Mouse (Mus musculus) lung, embryonic 16.5 days (tissue): ENCODE data around the gene Vmn2r92. TPM values are rescaled to one million over a fixed set of nuclear protein-coding genes. Genes with fewer than 3 reads are reported as not detected.
"Not testable (repeated sequence)": the region's sequence is repeated elsewhere in the genome, so short reads cannot be mapped to it uniquely, and the experiment has no call there.

ENCODE experiments used
- ATAC-seq: fragments of 200-750 bp; cut with Nextera tagmentation; 2 replicates; pipeline ENCODE4 v1.8.0; 2017; ENCODE audit warnings: low read depth, mild to moderate bottlenecking, moderate library complexity
- H3K27ac ChIP-seq: fragments of 300-500 bp; sonication (generic); 2 replicates; pipeline ENCODE4 v1.5.1; 2014; ENCODE audit warnings: mild to moderate bottlenecking, control low read depth, low read length
- H3K27me3 ChIP-seq: fragments of 300-500 bp; sonication (generic); 2 replicates; pipeline ENCODE4 v1.6.1; 2014; ENCODE audit warnings: low read depth, low read length, mixed read lengths; ENCODE audit not compliant: control insufficient read depth, insufficient read depth
- H3K36me3 ChIP-seq: fragments of 300-500 bp; sonication (generic); 2 replicates; pipeline ENCODE4 v1.6.1; 2014; ENCODE audit warnings: low read length; ENCODE audit not compliant: control insufficient read depth, insufficient read depth
- H3K4me1 ChIP-seq: fragments of 300-500 bp; sonication (generic); replicated peaks from 2 replicates; pipeline ENCODE4 v1.6.1; 2014; ENCODE audit warnings: low read length, mixed read lengths; ENCODE audit not compliant: control insufficient read depth, insufficient read depth
- H3K4me2 ChIP-seq: fragments of 300-500 bp; sonication (generic); 2 replicates; pipeline ENCODE4 v1.6.1; 2014; ENCODE audit warnings: low read depth, low read length, control low read depth
- H3K4me3 ChIP-seq: fragments of 300-500 bp; sonication (generic); 2 replicates; pipeline ENCODE4 v1.5.1; 2014; ENCODE audit warnings: mild to moderate bottlenecking, low read length, control low read depth
- H3K9ac ChIP-seq: fragments of 300-500 bp; sonication (generic); 2 replicates; pipeline ENCODE4 v1.6.1; 2014; ENCODE audit warnings: low read length, control low read depth
- H3K9me3 ChIP-seq: fragments of 300-500 bp; sonication (generic); 2 replicates; pipeline ENCODE4 v1.6.1; 2016; ENCODE audit warnings: low read length; ENCODE audit not compliant: control insufficient read depth
- WGBS: fragments of 180-500 bp; shearing (Covaris S2); extraction: QIAGEN DNeasy Blood & Tissue Kit; methylation state at CpG from one replicate; pipeline ENCODE4 v1.1.7; 2014; 5-methylcytosine and 5-hydroxymethylcytosine counted together
- polyA plus RNA-seq: library from polyadenylated mRNA; unstranded; fragments of >200 nt; fragmentation: Nextera tagmentation; extraction: Ambion mirVana; gene quantifications from 2 replicates; pipeline ENCODE4 v1.2.1, GENCODE M21; 2015

Gene Vmn2r92
- polyA plus RNA-seq: not detected in 2 replicates

DNA sequence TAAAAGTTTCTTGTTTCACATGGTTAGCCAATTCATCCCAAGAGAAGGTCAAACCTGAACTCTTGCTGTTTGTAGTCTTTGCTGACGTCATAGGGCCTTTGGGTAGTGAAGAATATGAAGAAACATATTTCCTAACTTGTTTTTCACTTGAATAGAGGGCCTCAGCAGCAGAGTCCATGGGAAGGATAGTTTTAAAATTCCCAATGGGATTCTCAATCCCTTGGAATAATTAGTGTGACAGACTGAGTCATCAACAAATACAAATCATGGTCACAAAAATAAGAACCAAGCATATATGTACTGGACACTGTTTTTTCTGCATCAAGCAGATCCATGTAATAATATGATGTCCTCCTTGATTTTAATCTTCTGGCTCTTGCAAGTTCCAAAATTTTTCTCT lies at the start of gene Vmn2r92:
Gene Vmn2r92, plus strand, starts transcription at position 301 of the 400 bp plus-strand sequence.
- WGBS: 56% methylated on average over 1 of the region's 1 CpGs
- H3K27ac ChIP-seq, H3K4me2 ChIP-seq, H3K9me3 ChIP-seq, H3K27me3 ChIP-seq, H3K4me3 ChIP-seq, H3K9ac ChIP-seq, ATAC-seq, H3K4me1 ChIP-seq, H3K36me3 ChIP-seq: not testable (repeated sequence)

DNA sequence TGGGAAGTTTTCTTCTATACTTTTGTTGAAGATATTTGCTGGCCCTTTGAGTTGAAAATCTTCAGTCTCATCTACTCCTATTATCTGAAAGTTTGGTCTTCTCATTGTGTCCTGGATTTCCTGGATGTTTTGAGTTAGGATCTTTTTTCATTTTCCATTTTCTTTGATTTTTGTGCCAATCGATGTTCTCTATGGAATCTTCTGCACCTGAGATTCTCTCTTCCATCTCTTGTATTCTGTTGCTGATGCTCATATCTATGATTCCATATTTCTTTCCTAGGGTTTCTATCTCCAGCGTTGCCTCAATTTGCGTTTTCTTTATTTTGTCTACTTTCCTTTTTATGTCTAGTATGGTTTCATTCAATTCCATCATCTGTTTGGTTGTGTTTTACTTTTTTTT lies 49.4 kb upstream of the Vmn2r92 start:
- not testable (repeated sequence) for ATAC-seq, H3K4me3 ChIP-seq, H3K27ac ChIP-seq, H3K9me3 ChIP-seq, H3K4me2 ChIP-seq, H3K36me3 ChIP-seq, H3K4me1 ChIP-seq, H3K27me3 ChIP-seq, H3K9ac ChIP-seq
- 84% methylated on average over 3 of the region's 3 CpGs for WGBS

DNA sequence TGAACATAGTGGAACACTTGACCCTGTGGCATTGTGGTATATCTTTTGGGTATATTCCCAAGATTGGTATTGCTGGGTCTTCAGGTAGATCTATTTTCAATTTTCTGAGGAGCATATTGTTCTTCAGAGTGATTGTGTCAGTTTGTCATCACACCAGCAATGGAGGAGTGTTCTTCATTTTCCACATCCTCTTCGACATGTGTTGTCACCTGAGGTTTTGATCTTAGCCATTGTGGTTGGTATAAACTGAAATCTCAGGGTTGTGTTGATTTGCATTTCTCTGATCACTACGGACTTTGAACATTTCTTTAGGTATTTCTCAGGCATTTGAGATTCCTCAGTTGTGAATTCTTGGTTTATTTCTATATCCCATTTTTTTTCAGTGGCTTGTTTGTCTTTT lies 9.5 kb downstream of the Vmn2r92 start:
- ATAC-seq, H3K9me3 ChIP-seq, H3K4me3 ChIP-seq, H3K4me2 ChIP-seq, H3K4me1 ChIP-seq, H3K36me3 ChIP-seq, H3K27me3 ChIP-seq, H3K9ac ChIP-seq, H3K27ac ChIP-seq: not testable (repeated sequence)
- WGBS: 66% methylated on average over 2 of the region's 2 CpGs

DNA sequence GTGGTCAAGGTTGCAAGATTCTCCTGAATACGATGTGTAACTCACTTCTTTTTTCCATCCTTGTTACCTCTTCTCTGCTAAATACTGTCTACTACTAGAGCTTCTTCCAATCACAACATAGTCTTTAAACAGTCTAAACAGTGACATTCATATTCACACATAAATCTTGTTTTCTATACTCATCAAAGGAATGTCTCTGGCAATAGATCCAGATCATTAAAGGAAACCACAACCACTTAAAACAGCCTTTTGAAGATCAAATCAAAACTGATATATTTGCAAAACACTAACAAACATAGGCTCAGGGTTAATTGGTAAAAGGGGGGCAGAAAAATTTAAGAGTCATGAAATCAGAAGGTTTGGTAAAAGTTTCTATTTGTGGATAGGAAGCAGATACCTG lies 38.0 kb downstream of the Vmn2r92 start:
- no peaks in the 10 kb centered on the region for H3K4me1 ChIP-seq
- no peak overlapping the region for H3K4me3 ChIP-seq
- H3K9me3 ChIP-seq: no peaks in the 10 kb centered on the region; the same call in 1 of the 2 replicates
- H3K27me3 ChIP-seq: no peaks in the 10 kb centered on the region
- H3K36me3 ChIP-seq: no peaks in the 10 kb centered on the region
- no peak for ATAC-seq
- 70% methylated on average over 1 of the region's 1 CpGs for WGBS
- no peak overlapping the region for H3K4me2 ChIP-seq
- no peak overlapping the region for H3K9ac ChIP-seq
- no peak overlapping the region for H3K27ac ChIP-seq

DNA sequence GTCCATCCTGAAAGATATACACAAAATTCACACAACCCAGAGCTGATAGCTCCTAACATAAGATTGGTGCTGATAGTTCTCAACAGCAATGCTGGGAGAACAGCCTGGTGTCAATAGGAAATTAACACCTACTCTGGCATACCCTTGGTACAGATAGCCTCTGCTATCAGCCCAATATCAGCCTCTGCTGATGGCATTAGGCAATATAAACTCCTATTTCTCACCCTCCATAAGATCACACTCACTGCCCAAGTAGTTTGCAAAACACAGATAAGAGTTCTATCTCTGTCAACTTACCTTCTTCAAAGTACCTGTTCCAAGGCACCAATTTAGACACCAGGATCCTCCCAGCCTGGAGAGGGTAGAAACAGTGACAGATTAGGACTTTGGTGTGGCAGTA lies 69.6 kb downstream of the Vmn2r92 start:
- H3K9me3 ChIP-seq: peaks cover 9% of the 10 kb centered on the region
- H3K9ac ChIP-seq: no peak overlapping the region
- no peak for ATAC-seq
- no peaks in the 10 kb centered on the region for H3K36me3 ChIP-seq
- H3K4me2 ChIP-seq: no peak overlapping the region
- H3K27ac ChIP-seq: no peak overlapping the region
- H3K4me1 ChIP-seq: no peaks in the 10 kb centered on the region
- no peaks in the 10 kb centered on the region for H3K27me3 ChIP-seq
- no peak overlapping the region for H3K4me3 ChIP-seq

DNA sequence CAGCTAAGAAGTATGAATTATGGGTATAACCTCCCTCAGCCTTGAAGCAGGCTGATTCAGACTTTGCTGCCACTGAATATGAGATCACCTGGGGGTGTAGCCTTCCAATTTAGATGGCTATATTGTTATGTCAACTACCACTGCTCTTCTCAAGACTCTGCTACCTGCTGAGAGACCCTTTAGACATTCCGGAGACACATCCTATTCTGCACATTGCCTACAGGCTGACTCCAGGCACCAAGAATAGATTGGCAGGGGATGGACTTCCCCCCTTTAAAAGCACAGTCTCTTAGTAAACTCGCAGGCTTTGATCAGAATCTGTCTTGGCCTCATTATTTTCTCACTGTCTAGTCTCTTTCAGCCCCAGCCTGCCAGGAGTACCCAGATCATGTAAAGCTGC lies 80.3 kb downstream of the Vmn2r92 start:
- Histone ChIP-seq H3K27me3 (no peaks in the 10 kb centered on the region), H3K9ac (no peak overlapping the region), H3K36me3 (no peaks in the 10 kb centered on the region), H3K27ac (no peak overlapping the region), H3K4me3 (no peak overlapping the region), H3K4me2 (no peak overlapping the region), H3K4me1 (no peaks in the 10 kb centered on the region), H3K9me3 (peaks cover under 1% of the 10 kb centered on the region)
- WGBS: 67% methylated on average over 2 of the region's 2 CpGs
- ATAC-seq: no peak

DNA sequence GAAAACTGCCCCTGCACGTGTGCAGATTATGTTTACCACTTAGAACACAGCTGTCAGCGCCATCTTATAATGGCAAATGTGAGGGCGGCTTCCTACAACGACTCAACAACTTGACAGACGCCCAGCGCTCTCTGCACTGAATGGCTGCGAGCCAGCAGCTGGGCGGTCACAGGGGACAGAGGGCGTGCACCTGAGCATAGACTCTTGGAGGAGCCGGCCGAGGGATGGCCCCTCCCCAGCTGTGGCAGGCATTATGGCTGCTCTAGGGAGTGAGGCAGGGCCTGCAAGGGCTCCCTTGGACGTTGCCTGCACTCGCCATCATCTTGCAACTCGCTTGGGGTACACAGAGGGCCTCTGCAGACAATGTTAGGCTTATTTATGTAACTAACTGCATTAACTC lies 85.2 kb downstream of the Vmn2r92 start:
- Histone ChIP-seq H3K4me3 (no peak overlapping the region), H3K27me3 (no peaks in the 10 kb centered on the region), H3K9ac (no peak overlapping the region), H3K9me3 (peaks cover 2% of the 10 kb centered on the region), H3K36me3 (no peaks in the 10 kb centered on the region), H3K4me2 (no peak overlapping the region), H3K27ac (no peak overlapping the region), H3K4me1 (no peaks in the 10 kb centered on the region)
- WGBS: 73% methylated on average over 13 of the region's 14 CpGs
- no peak for ATAC-seq

Other genes with a start within 250 kb of the Vmn2r92 start
- gene Fpr-rs4, start 130.2 kb upstream of the Vmn2r92 start, polyA plus RNA-seq: not detected in 2 replicates
- not detected in 2 replicates for gene Vmn2r124, start 102.5 kb upstream of the Vmn2r92 start, polyA plus RNA-seq
- gene Vmn2r91, start 66.9 kb upstream of the Vmn2r92 start, polyA plus RNA-seq: not detected in 2 replicates
- not detected in 2 replicates for gene Vmn2r94, start 125.9 kb downstream of the Vmn2r92 start, polyA plus RNA-seq
- gene Vmn2r93, start 146.2 kb downstream of the Vmn2r92 start, polyA plus RNA-seq: not detected in 2 replicates